Mouse (Mus musculus): Measurements from ENCODE around the gene Ide. TPM values are rescaled to one million over a fixed set of nuclear protein-coding genes. Genes with fewer than 3 reads are reported as not detected.

Gene Ide
- total and polyA plus RNA-seq, 3 experiments = 32.6 to 87.5 (median 76.8) TPM

DNA sequence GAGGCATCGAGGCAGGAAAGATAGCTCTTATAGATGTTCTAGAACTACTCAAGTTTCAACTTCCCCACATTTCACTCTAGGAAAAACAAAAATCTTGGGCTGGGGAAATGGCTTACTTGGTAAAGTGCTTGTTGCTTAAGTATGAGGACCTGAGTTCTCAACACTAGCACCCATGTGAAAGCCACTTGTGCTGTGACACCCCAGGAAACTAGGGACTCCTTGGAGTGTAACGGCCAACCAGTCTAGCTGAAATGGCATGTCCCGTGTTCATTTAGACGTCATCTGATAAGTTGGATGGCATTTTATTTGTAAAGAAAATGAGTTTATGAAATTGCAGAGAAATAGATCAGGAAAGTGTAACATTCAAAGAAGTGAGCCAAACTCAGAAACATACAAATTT is 32.3 kb upstream of the Ide start:
- H3K36me3 ChIP-seq (ENCODE audit: control insufficient read depth in 1 of 2, insufficient read depth in 2 of 2, low read length in 2 of 2) = peaks cover 0 to 10% of the 10 kb centered on the region in 2 experiments; a peak in 2 of 4 replicates
- no peaks in the 10 kb centered on the region for H3K79me2 ChIP-seq (ENCODE audit: control insufficient read depth, insufficient read depth, low read length, poor library complexity)
- H3K9ac ChIP-seq (ENCODE audit: control insufficient read depth, low read depth, low read length, poor library complexity, severe bottlenecking) = no peak overlapping the region
- peaks cover 0 to 6% of the 10 kb centered on the region in 2 experiments; a peak in 2 of 4 replicates for H3K4me1 ChIP-seq (ENCODE audit: control insufficient read depth in 1 of 2, insufficient read depth in 2 of 2, low read length in 2 of 2)
- DNase-seq (ENCODE audit: low read depth, low spot score) = no peak
- no peak overlapping the region for H3K27ac ChIP-seq (ENCODE audit: control insufficient read depth, low read depth, low read length)
- TF ChIP-seq ZNF384 (IDR thresholded peaks at IDR 0.05; ENCODE audit: low read depth, low read length) = no peak
- TF ChIP-seq JUND (IDR thresholded peaks at IDR 0.05; ENCODE audit: low read depth, low read length) = no peak
- TF ChIP-seq MYC (IDR thresholded peaks at IDR 0.05; ENCODE audit: low read depth, low read length) = no peak
- no peak for TF ChIP-seq SMC3 (IDR thresholded peaks at IDR 0.05; ENCODE audit: low read depth, low read length)
- TF ChIP-seq GABPA (IDR thresholded peaks at IDR 0.05; ENCODE audit: low read depth, low read length) = no peak
- no peak for TF ChIP-seq TAL1 (IDR thresholded peaks at IDR 0.05; ENCODE audit: low read length)
- no peak for TF ChIP-seq TCF12 (IDR thresholded peaks at IDR 0.05; ENCODE audit: low read depth, low read length)
- TF ChIP-seq ETS1 (IDR thresholded peaks at IDR 0.05; ENCODE audit: low read depth, low read length) = no peak
- TF ChIP-seq ZC3H11A (IDR thresholded peaks at IDR 0.05; ENCODE audit: low read depth, low read length) = no peak
- TF ChIP-seq POLR2AphosphoS2 (IDR thresholded peaks at IDR 0.05; ENCODE audit: low read length) = no peak
- TF ChIP-seq POLR2A (IDR thresholded peaks at IDR 0.05; ENCODE audit: control insufficient read depth in 1 of 2, insufficient read depth in 1 of 2, low read depth in 1 of 2, low read length in 2 of 2, poor library complexity in 1 of 2) = no peak
- no peak for TF ChIP-seq USF1 (IDR thresholded peaks at IDR 0.05; ENCODE audit: low read depth, low read length)
- TF ChIP-seq KAT2A (conservative IDR thresholded peaks at IDR 0.05; ENCODE audit: low read depth, low read length) = no peak
- no peak for TF ChIP-seq GATA1 (IDR thresholded peaks at IDR 0.05; ENCODE audit: low read depth, low read length)
- no peak for TF ChIP-seq E2F4 (IDR thresholded peaks at IDR 0.05; ENCODE audit: borderline replicate concordance, low read depth, low read length)
- no peak for TF ChIP-seq MAFK (IDR thresholded peaks at IDR 0.05; ENCODE audit: borderline replicate concordance, low read depth, low read length)
- no peak for TF ChIP-seq CHD2 (IDR thresholded peaks at IDR 0.05; ENCODE audit: low read length)
- H3K27me3 ChIP-seq (ENCODE audit: control insufficient read depth in 1 of 2, insufficient read depth in 2 of 2, low read length in 2 of 2) = no peaks in the 10 kb centered on the region
- H3K9me3 ChIP-seq (replicated peaks; ENCODE audit: insufficient read depth, low read length) = no peaks in the 10 kb centered on the region
- no peak overlapping the region for H3K4me3 ChIP-seq (ENCODE audit: control insufficient read depth in 1 of 2, insufficient read depth in 1 of 2, low read depth in 2 of 2, low read length in 2 of 2)

DNA sequence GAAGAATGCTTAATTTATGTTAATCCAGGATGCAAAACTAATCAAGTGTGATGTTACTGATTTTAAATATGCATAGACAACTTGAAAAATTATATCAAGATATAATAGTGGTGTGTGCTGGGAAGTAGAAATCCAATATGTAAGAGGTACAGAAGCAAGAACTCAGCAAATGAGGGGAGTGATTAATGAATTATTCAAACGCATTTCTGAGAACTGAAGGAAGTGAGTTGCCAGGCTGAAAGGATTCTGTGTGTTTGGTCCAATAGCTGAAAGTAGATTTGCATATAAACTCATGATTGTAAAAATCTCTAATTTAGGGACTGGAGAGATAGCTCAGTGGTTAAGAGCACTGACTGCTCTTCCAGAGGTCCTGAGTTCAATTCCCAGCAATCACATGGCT is 31.3 kb upstream of the Ide start:
- Histone ChIP-seq H3K4me1 (ENCODE audit: control insufficient read depth in 1 of 2, insufficient read depth in 2 of 2, low read length in 2 of 2) (peaks cover 0 to 2% of the 10 kb centered on the region in 2 experiments; a peak in 1 of 4 replicates), H3K9ac (ENCODE audit: control insufficient read depth, low read depth, low read length, poor library complexity, severe bottlenecking) (no peak overlapping the region)

More for the DNA sequence above, 31.3 kb upstream of the Ide start:
- peaks cover 0 to 7% of the 10 kb centered on the region in 2 experiments; a peak in 2 of 4 replicates for H3K36me3 ChIP-seq (ENCODE audit: control insufficient read depth in 1 of 2, insufficient read depth in 2 of 2, low read length in 2 of 2)
- H3K9me3 ChIP-seq (replicated peaks; ENCODE audit: insufficient read depth, low read length) = no peaks in the 10 kb centered on the region
- DNase-seq (ENCODE audit: low read depth, low spot score) = no peak
- no peaks in the 10 kb centered on the region for H3K79me2 ChIP-seq (ENCODE audit: control insufficient read depth, insufficient read depth, low read length, poor library complexity)
- no peak for TF ChIP-seq USF1 (IDR thresholded peaks at IDR 0.05; ENCODE audit: low read depth, low read length)
- TF ChIP-seq GABPA (IDR thresholded peaks at IDR 0.05; ENCODE audit: low read depth, low read length) = no peak
- no peak for TF ChIP-seq HCFC1 (IDR thresholded peaks at IDR 0.05; ENCODE audit: low read depth, low read length)
- TF ChIP-seq E2F4 (IDR thresholded peaks at IDR 0.05; ENCODE audit: borderline replicate concordance, low read depth, low read length) = no peak
- no peak for TF ChIP-seq ZMIZ1 (IDR thresholded peaks at IDR 0.05; ENCODE audit: low read depth, low read length)
- H3K4me3 ChIP-seq (ENCODE audit: control insufficient read depth in 1 of 2, insufficient read depth in 1 of 2, low read depth in 2 of 2, low read length in 2 of 2) = no peak overlapping the region
- H3K27ac ChIP-seq (ENCODE audit: control insufficient read depth, low read depth, low read length) = no peak overlapping the region
- H3K27me3 ChIP-seq (ENCODE audit: control insufficient read depth in 1 of 2, insufficient read depth in 2 of 2, low read length in 2 of 2) = no peaks in the 10 kb centered on the region
